Mouse (Mus musculus) spleen, adult 2 months (tissue): ENCODE measurements around the gene Tmem209.

Experiments
- CTCF ChIP-seq: fragments of 200-500 bp; IDR thresholded peaks from 2 replicates; pipeline ENCODE4 v1.5.1; 2011; ENCODE audit warnings: mild to moderate bottlenecking, inconsistent platforms; ENCODE audit not compliant: insufficient read depth, insufficient read length, insufficient replicate concordance; ENCODE audit errors: extremely low read depth
- POLR2A ChIP-seq: fragments of 200-500 bp; IDR thresholded peaks from 2 replicates; pipeline ENCODE4 v1.6.1; 2011; ENCODE audit warnings: low read depth, low read length, inconsistent platforms

DNA sequence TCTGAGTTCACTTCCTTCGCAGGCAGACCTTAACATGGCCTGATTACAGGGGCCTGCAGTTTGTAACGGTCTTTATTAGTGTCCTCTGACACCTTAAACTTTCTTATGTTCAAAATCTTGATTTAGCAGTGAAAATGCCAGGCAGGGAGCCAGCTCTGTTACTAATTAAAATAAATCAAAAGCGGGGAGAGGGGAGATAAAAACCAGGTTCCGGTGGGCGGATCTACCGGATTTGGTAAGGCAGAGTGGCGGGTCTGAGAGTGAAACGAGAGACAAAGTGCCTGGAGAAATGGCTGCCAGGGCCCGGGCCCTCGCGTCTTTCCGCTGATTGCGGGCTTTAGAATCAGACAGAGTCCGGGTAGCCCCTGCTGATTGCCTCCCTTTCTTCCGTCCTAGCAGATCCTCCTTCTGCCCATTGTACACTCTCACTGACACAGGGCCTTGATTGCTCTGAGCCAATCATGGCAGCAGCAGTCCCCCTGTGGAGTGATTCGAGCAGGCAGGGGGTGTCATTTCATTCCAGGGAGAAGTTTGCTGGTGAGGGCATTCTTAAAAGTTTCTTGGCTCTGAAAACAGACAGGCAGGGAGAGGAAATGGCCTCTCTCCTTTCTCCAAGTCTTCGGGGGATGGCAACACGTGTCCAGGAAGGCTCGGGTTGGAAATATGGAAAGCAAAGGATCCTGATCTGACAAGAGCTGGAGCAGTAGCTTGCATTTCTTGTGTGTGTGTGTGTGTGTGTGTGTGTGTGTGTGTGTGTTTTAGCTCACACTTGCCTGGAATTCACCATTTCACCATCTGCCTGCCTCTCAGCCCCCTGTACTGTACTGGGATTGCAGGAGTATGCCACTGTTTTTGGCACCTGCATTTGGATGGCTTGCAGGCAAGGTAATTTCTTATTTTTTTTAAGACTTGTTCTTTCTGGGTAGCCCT lies 17.3 kb upstream of the Tmem209 start:
- TF ChIP-seq POLR2A (no peak), CTCF (no peak)
